Mouse (Mus musculus) bone marrow, adult 2 months (tissue): ENCODE data around the gene Slc30a9. TPM values are rescaled to one million over a fixed set of nuclear protein-coding genes. Genes with fewer than 3 reads are reported as not detected.

ENCODE experiments used
- H3K27ac ChIP-seq: fragments of 200-500 bp; 2 replicates; pipeline ENCODE4 v1.5.1; 2012; ENCODE audit warnings: low read depth, mild to moderate bottlenecking, control low read depth, inconsistent platforms, low read length; ENCODE audit not compliant: control insufficient read depth, poor library complexity, insufficient read depth
- H3K4me1 ChIP-seq: fragments of 200-500 bp; 2 replicates; pipeline ENCODE4 v1.6.1; 2011; ENCODE audit warnings: low read length; ENCODE audit not compliant: control insufficient read depth, insufficient read depth
- H3K4me3 ChIP-seq: fragments of 200-500 bp; replicated peaks from 2 replicates; pipeline ENCODE3; 2011; ENCODE audit warnings: mild to moderate bottlenecking, low read depth, low read length, control low read depth; ENCODE audit not compliant: control insufficient read depth
- CTCF ChIP-seq: fragments of 200-500 bp; IDR thresholded peaks from 2 replicates; pipeline ENCODE4 v1.5.1; 2011; ENCODE audit warnings: low read length, control low read depth; ENCODE audit not compliant: control insufficient read depth, insufficient read depth
- POLR2A ChIP-seq: fragments of 200-500 bp; IDR thresholded peaks from 2 replicates; pipeline ENCODE4 v1.6.1; 2011; ENCODE audit warnings: low read depth, mild to moderate bottlenecking, control low read depth, low read length, borderline replicate concordance; ENCODE audit not compliant: control insufficient read depth
- WGBS: fragments of 180-500 bp; shearing (Covaris S2); methylation state at CpG from one replicate; pipeline ENCODE4 v1.1.7; 2018; 5-methylcytosine and 5-hydroxymethylcytosine counted together
- polyA plus RNA-seq: library from polyadenylated mRNA; stranded (reverse); fragments of >200 nt; gene quantifications from 2 replicates; pipeline ENCODE4 v1.2.4, GENCODE M21; 2011; ENCODE audit warnings: low replicate concordance; ENCODE audit not compliant: missing spikeins, insufficient read depth, insufficient read length

Gene Slc30a9
- polyA plus RNA-seq, 1 experiment: 55.8 TPM

DNA sequence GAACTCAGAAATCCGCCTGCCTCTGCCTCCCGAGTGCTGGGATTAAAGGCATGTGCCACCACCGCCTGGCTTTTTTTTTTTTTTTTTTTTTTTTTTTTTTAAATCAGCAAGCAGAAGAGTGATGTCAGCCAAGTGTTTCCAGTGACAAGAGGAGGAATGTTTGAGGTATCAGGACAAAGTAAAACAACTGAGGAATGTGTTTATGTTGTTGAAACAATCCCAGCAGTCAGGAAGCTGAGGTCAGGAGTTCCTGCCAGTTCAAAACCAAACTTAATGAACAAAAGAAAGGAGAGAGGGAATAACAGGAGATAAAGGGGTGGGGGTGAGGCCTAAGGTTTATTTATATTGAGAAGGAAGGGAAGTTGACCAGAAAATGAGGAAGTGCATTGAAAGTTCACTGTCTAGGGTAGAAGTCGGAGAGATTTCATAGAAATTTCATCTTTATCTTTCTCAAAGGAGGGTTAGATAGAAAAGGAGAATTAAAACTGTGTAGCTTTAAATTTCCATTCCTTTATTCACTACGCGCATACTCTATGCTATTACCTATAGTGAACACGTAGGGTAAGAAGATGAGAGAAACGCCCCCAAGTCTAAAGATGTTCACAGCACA is 4.9 kb upstream of the Slc30a9 start:
- WGBS: 23% methylated on average over 5 of the region's 8 CpGs
- H3K27ac ChIP-seq: no peak overlapping the region
- H3K4me3 ChIP-seq: no peak overlapping the region
- TF ChIP-seq POLR2A (no peak), CTCF (no peak)
- H3K4me1 ChIP-seq: no peaks in the 10 kb centered on the region

DNA sequence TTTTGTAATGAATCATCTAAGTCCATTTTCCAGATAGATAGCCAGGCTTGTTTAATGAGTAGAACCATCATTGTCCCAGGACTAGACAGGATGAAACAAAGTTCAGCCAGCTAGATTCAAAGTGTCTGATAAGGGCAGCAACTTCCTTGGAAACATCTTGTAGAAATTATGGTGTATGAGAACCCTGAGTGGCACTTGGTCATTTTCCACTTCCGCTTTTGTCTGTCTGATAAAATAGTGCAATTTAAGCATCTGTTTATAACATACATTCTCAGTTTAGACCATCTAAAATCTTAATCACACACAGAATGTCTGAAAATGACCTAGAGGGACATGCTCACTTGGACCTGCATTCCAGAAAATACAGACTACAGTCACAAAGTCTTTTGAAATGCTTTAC is 2.9 kb upstream of the Slc30a9 start:
- Histone ChIP-seq H3K27ac (no peak overlapping the region), H3K4me1 (no peaks in the 10 kb centered on the region; the same call in 1 of the 2 replicates), H3K4me3 (no peak overlapping the region)
- 68% methylated on average over 1 of the region's 1 CpGs for WGBS
- TF ChIP-seq CTCF (no peak), POLR2A (no peak)

DNA sequence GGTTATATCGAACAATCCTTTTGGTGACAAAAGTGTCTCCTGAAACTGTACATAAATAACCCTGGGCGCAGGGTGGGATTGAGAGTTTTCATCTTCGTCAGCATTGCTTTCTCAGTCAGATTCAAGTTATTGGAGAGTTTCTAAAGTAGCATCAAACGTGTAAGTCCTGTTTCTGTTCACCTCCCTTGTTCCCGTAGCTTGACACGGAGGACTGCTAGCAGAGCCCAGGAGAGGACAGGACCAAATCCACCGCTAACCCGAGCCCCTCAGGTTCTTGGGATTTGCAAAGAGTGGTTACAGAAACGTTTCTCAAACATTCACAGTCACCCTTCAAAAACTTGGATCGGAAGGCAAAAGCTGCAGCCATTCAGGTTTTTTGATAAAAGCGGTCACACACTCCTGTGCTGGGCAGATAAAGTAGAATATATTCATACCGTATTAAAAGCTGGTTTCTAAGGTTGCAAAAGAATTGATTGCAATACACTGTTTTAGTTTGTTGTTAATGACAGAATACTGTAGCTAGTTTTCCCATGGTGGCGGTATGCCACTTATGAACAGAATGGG is 986 bp downstream of the Slc30a9 start:
- Histone ChIP-seq H3K4me1 (no peaks in the 10 kb centered on the region; the same call in 1 of the 2 replicates), H3K4me3 (peak overlapping the region; percentile 87), H3K27ac (peak overlapping the region; percentile 94)
- WGBS: 23% methylated on average over 13 of the region's 13 CpGs
- TF ChIP-seq POLR2A: no peak
- TF ChIP-seq CTCF: no peak

DNA sequence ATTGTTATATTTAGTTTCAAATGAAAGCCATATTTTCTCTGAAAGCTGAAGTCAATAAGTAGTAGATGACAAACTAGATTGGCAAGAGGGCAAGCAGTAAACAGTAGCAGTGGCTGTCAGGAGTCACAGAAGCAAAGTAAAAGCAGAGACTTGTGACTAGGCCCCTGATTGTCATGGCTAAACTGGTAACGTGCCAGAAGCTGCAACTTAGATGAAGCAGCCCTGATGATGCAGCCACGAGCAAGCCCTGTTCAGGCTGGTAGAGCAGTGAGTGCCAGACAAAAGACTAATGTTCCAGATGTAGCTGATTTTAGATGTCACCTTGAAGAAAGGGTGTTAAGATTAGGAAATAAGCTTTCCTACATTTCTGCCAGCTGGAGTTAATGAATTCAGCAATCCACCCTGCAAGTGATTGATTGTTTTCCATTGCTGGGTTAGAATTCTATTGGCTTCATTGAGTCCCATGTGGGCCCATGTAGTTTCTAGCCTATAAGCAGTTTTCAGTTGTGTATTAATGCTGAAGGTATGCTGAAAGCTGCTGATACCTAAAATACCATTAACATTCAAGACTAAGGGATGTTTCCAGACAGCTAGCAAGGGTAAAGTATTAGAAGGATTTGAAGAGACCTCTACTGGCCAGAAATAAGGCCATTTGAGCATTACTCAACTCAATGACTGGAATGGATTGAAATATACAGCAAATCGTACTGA is 5.2 kb downstream of the Slc30a9 start:
- no peak overlapping the region for H3K4me3 ChIP-seq
- H3K4me1 ChIP-seq: no peaks in the 10 kb centered on the region; the same call in 1 of the 2 replicates
- no peak overlapping the region for H3K27ac ChIP-seq
- TF ChIP-seq POLR2A (no peak), CTCF (no peak)
- 76% methylated on average over 3 of the region's 3 CpGs for WGBS

DNA sequence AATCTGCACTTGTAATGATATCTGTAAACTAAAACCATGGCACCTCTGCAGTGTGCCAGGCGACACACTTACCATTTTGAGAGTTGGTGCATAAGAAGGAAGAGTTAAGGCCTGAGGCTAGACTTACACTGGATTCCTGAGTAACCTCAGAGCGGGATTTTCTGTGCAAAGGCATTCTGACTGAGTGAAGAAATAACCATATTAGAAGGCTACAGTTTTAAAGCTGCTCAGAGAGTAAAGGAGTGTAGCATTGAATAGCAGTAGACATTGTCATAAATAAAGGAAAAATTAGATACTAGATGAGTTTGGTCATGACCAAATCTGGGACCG is 5.7 kb downstream of the Slc30a9 start:
- no peak for TF ChIP-seq POLR2A
- TF ChIP-seq CTCF: no peak
- 89% methylated on average over 3 of the region's 3 CpGs for WGBS
- H3K27ac ChIP-seq: no peak overlapping the region
- no peaks in the 10 kb centered on the region; the same call in 1 of the 2 replicates for H3K4me1 ChIP-seq
- H3K4me3 ChIP-seq: no peak overlapping the region

DNA sequence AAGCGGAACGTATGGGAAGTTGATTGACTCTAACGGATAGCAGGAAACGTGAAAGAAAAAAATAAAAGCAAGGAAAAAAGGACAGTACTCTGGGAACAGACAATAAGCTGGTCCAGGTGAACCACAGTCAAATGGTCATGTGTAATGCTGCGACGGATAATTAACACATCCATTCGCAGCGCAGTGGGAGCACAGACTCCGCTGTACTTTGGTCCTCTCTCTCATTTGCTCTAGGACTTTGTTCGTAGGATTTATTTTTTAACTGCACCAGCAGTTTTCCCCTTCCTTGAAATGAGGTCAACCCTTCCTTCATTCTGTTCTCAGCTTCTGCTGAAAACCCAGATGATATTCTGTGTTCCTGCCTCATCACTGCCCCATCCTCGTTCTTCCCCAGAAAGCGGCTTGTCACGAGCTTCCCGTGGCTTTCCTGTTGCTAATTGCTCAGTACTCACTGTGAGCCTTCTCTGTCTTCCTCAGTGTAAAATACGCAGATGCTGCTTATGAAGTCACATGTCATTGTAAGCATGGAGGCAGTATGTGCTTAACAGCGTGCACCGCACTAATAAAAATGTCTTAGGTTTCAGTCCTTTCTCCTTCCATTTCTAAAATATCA is 15.0 kb downstream of the Slc30a9 start:
- no peak overlapping the region for H3K4me3 ChIP-seq
- 87% methylated on average over 17 of the region's 17 CpGs for WGBS
- no peak overlapping the region for H3K27ac ChIP-seq
- H3K4me1 ChIP-seq: no peaks in the 10 kb centered on the region
- TF ChIP-seq POLR2A (no peak), CTCF (no peak)

DNA sequence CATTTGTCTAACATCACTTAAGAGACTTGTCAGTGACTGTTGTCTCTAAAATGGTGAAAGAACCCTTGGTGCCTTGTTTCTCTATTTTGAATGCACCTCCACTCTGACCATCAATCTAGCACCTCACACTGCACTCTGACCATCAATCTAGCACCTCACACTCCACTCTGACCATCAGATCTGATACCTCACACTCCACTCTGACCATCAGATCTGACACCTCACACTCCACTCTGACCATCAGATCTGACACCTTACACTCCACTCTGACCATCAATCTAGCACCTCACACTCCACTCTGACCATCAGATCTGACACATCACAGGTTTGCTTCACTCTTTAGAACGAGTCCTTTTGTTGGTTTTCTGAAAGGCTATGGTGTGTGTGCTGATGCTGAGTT is 17.3 kb downstream of the Slc30a9 start:
- no peak for TF ChIP-seq CTCF
- no peak for TF ChIP-seq POLR2A
- Histone ChIP-seq H3K27ac (no peak overlapping the region), H3K4me1 (no peaks in the 10 kb centered on the region), H3K4me3 (no peak overlapping the region)
- 75% methylated on average over 1 of the region's 1 CpGs for WGBS

DNA sequence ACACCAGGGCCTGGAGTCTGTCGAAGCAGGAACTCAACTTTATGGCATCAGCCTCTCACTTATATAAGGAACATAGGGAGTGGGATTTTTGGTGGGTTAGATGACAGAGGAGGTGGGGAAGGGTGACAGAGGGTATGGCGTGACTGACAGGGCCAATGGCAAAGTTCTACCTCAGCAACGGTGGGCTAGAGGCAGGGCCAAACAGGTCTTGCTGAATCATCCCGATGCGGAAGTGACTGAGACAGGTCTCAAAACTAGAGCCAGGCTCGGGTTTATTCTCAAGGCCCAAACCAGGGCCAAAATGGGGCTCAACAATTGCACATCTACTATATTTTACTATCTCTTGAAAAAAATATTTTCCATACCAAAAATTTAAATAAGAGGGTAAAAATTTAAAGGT is 34.1 kb downstream of the Slc30a9 start:
- TF ChIP-seq CTCF: no peak
- TF ChIP-seq POLR2A: no peak
- Histone ChIP-seq H3K27ac (no peak overlapping the region), H3K4me1 (no peaks in the 10 kb centered on the region), H3K4me3 (no peak overlapping the region)
- 87% methylated on average over 6 of the region's 6 CpGs for WGBS
